Mouse (Mus musculus): ENCODE measurements around the gene Olfr370. TPM values are rescaled to one million over a fixed set of nuclear protein-coding genes. Genes with fewer than 3 reads are reported as not detected.
A peak's percentile ranks its signal among the peaks of the same experiment; 100 is the strongest.

Olfr370 gene
- total and polyA plus RNA-seq, 3 experiments, result not detected

GRCm38 (mm10) chr8:83593325-83594166, 58.0 kb downstream of the Olfr370 start (continued):
- no peak for TF ChIP-seq NELFE (IDR thresholded peaks at IDR 0.05; ENCODE audit: low read depth, low read length)
- TF ChIP-seq MAZ (IDR thresholded peaks at IDR 0.05; ENCODE audit: low read depth, low read length), result no peak
- no peak for TF ChIP-seq TCF12 (IDR thresholded peaks at IDR 0.05; ENCODE audit: low read depth, low read length)
- no peak for TF ChIP-seq PAX5 (IDR thresholded peaks at IDR 0.05; ENCODE audit: low read length)
- peak; percentile 70 for TF ChIP-seq MXI1 (IDR thresholded peaks at IDR 0.05; ENCODE audit: low read depth, low read length)
- TF ChIP-seq JUN (IDR thresholded peaks at IDR 0.05; ENCODE audit: insufficient read depth, low read depth, low read length), result no peak
- no peak for TF ChIP-seq E2F4 (IDR thresholded peaks at IDR 0.05; ENCODE audit: insufficient replicate concordance, low read depth, low read length)
- no peak for TF ChIP-seq USF1 (IDR thresholded peaks at IDR 0.05; ENCODE audit: low read depth, low read length)
- no peak for TF ChIP-seq CHD2 (IDR thresholded peaks at IDR 0.05; ENCODE audit: low read length)
- TF ChIP-seq JUND (conservative IDR thresholded peaks at IDR 0.05; ENCODE audit: low read depth, low read length), result no peak
- no peak for TF ChIP-seq MAFK (IDR thresholded peaks at IDR 0.05; ENCODE audit: insufficient replicate concordance, low read length)
- no peak for TF ChIP-seq SMC3 (IDR thresholded peaks at IDR 0.05; ENCODE audit: low read depth, low read length)

- Histone ChIP-seq H3K9me3 (replicated peaks; ENCODE audit: low read length) (no peaks in the 10 kb centered on the region), H3K4me2 (ENCODE audit: insufficient read depth, low read depth, poor library complexity, severe bottlenecking) (peak overlapping the region; percentile 95), H3K36me3 (replicated peaks in 1 of 2; ENCODE audit: control insufficient read depth in 1 of 2, insufficient read depth in 1 of 2, low read length in 1 of 2) (peaks cover 2 to 27% of the 10 kb centered on the region in 2 experiments), H3K4me3 (replicated peaks in 1 of 3; ENCODE audit: low read depth in 2 of 3, low read length in 2 of 3, poor library complexity in 1 of 3) (peak overlapping the region; percentile 87 to 99 (median 97)), H3K79me2 (replicated peaks; ENCODE audit: control insufficient read depth, extremely low read depth, insufficient read depth, poor library complexity, severe bottlenecking) (peaks cover 30% of the 10 kb centered on the region), H3K27ac (ENCODE audit: insufficient read depth, low read depth) (peak overlapping the region; percentile 89), H3K27me3 (replicated peaks) (no peaks in the 10 kb centered on the region), H3K9ac (ENCODE audit: insufficient read depth, low read depth) (peak overlapping the region; percentile 81), H3K4me1 (ENCODE audit: control insufficient read depth in 1 of 2, insufficient read depth in 2 of 2) (peaks cover 4 to 22% of the 10 kb centered on the region in 2 experiments; a peak in 3 of 4 replicates)
- DNase-seq (ENCODE audit: extremely low read depth), result peak; percentile 99
- dilution Hi-C loops (cut with MboI; ENCODE audit: extremely low pct_ligation_motif_present, extremely low pct_unique_long_range_greater_than_20kb, low sequenced_read_pairs) (no loop called here), in situ Hi-C loops (cut with MboI; ENCODE audit: low pct_ligation_motif_present, low pct_unique_long_range_greater_than_20kb, low sequenced_read_pairs) (no loop called here)
- TF ChIP-seq GABPA (IDR thresholded peaks at IDR 0.05; ENCODE audit: insufficient replicate concordance, low read depth, low read length) (no peak), RAD21 (IDR thresholded peaks at IDR 0.05; ENCODE audit: low read depth, low read length) (no peak), TBP (conservative IDR thresholded peaks at IDR 0.05; ENCODE audit: low read depth, low read length) (0 out of 2 replicates have a peak, but pooled peaks have one; percentile 52), ZMIZ1 (IDR thresholded peaks at IDR 0.05; ENCODE audit: low read depth, low read length) (peak; percentile 62; the same call in 1 of the 2 replicates), UBTF (IDR thresholded peaks at IDR 0.05; ENCODE audit: low read depth, low read length) (peak; percentile 52; the same call in 1 of the 2 replicates), EP300 (IDR thresholded peaks at IDR 0.05; ENCODE audit: low read length) (no peak), CHD2 (IDR thresholded peaks at IDR 0.05; ENCODE audit: low read length) (peak; percentile 88), MAX (IDR thresholded peaks at IDR 0.05; ENCODE audit: low read length) (no peak; the same call in none of the 2 replicates), HCFC1 (IDR thresholded peaks at IDR 0.05; ENCODE audit: low read depth, low read length) (peak; percentile 49; the same call in 1 of the 2 replicates), USF1 (IDR thresholded peaks at IDR 0.05; ENCODE audit: low read depth, low read length) (no peak), MAZ (IDR thresholded peaks at IDR 0.05; ENCODE audit: low read depth, low read length) (peak; percentile 56; the same call in 1 of the 2 replicates), SIN3A (IDR thresholded peaks at IDR 0.05; ENCODE audit: low read length) (peak; percentile 84), MYC (IDR thresholded peaks at IDR 0.05; ENCODE audit: low read depth, low read length) (no peak), MXI1 (IDR thresholded peaks at IDR 0.05; ENCODE audit: low read depth, low read length) (peak; percentile 16; the same call in 1 of the 2 replicates), RCOR1 (conservative IDR thresholded peaks at IDR 0.05; ENCODE audit: low read depth, low read length) (no peak), PAX5 (IDR thresholded peaks at IDR 0.05; ENCODE audit: low read length) (no peak), USF2 (conservative IDR thresholded peaks at IDR 0.05; ENCODE audit: low read depth, low read length) (no peak), MAFK (IDR thresholded peaks at IDR 0.05; ENCODE audit: insufficient replicate concordance, low read length) (no peak), NRF1 (IDR thresholded peaks at IDR 0.05; ENCODE audit: low read depth, low read length) (peak; percentile 95), ETS1 (conservative IDR thresholded peaks at IDR 0.05; ENCODE audit: low read depth, low read length) (no peak), POLR2AphosphoS2 (IDR thresholded peaks at IDR 0.05; ENCODE audit: low read depth, low read length) (peak; percentile 79; the same call in 1 of the 2 replicates), CTCF (conservative IDR thresholded peaks at IDR 0.05 in 1 of 2, IDR thresholded peaks at IDR 0.05 in 1 of 2; ENCODE audit: low read depth in 2 of 2, low read length in 2 of 2) (no peak), JUN (IDR thresholded peaks at IDR 0.05; ENCODE audit: insufficient read depth, low read depth, low read length) (no peak), IRF4 (IDR thresholded peaks at IDR 0.05; ENCODE audit: low read depth, low read length) (no peak), ZNF384 (IDR thresholded peaks at IDR 0.05; ENCODE audit: low read depth, low read length) (peak; percentile 62), NELFE (IDR thresholded peaks at IDR 0.05; ENCODE audit: low read depth, low read length) (peak; percentile 85), ZC3H11A (IDR thresholded peaks at IDR 0.05; ENCODE audit: low read depth, low read length) (no peak)
These were observed 58.8 kb downstream of the Olfr370 start for GRCm38 (mm10) chr8:83594167-83595049.

Data from CH12.LX (cell line).